Mouse (Mus musculus) brain, embryonic 14.5 days (tissue): ENCODE results near the gene Mpdz.

Experiments
- CTCF ChIP-seq: fragments of 200-500 bp; IDR thresholded peaks from 2 replicates; pipeline ENCODE4 v1.5.1; 2012; ENCODE audit warnings: inconsistent platforms, mild to moderate bottlenecking, moderate library complexity, borderline replicate concordance; ENCODE audit not compliant: insufficient read depth, insufficient read length; ENCODE audit errors: extremely low read depth
- POLR2A ChIP-seq: fragments of 200-500 bp; IDR thresholded peaks from 2 replicates; pipeline ENCODE4 v1.6.1; 2012; ENCODE audit warnings: mild to moderate bottlenecking, inconsistent platforms, borderline replicate concordance; ENCODE audit not compliant: poor library complexity, insufficient read depth, insufficient read length, severe bottlenecking; ENCODE audit errors: extremely low read depth

DNA sequence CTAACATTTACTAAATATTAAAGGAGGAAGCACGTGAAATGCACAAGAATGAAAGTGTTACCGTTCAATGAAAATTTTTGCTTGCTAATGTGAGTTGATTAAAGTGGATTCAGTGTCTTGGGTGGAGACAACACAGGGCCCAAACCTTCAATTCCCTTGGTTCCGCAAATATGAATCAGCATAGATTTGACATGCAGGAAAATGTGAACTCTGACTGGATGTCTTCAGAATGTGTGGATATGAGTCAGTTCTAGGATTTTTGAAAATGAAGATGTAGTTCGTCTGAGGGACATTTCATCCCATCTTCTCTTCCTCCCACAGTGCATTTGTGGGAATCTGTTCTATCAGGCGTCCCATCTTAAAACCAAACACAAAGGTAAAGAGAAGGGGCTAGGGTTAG is 951 bp upstream of the Mpdz start:
- TF ChIP-seq POLR2A (no peak), CTCF (no peak)
